Mouse (Mus musculus) heart, adult 8-10 months (tissue): ENCODE data around the gene Dnah6. TPM values are rescaled to one million over a fixed set of nuclear protein-coding genes. Genes with fewer than 3 reads are reported as not detected.
A peak's percentile ranks its signal among the peaks of the same experiment; 100 is the strongest.

Source experiments
- DNase-seq: peaks from one replicate; pipeline ENCODE4 v3.0.0; 2022; ENCODE audit warnings: low spot score
- total RNA-seq, 4 experiments: library from RNA; stranded (reverse); gene quantifications; 2 replicates each; pipeline ENCODE4 v1.2.4; 2022

Dnah6 gene
- total RNA-seq, 4 experiments from 2014 or later: 0.03 to 0.14 (median 0.08) TPM

GRCm38 (mm10) chr6:73142776-73143175 is 78.7 kb downstream of the Dnah6 start:
- no peak for DNase-seq

DNA sequence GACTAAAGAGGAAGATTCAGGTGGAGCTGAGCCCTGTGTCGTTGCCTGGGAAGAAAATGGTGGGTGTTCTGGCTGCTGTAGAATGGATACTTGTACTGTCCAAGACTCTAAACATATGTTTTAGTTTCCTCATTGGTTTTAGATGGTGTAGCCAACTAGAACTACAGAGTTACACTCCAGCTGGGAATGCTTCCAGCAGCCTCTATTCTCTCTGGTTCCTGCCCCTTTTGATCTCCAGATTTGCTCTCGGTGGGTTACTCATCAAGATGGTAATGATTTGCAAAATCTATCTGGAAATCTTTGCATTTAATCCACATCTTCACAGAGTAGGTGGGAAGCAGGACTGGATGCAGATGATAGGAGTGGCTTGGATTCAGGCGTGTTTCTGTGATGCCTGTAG is 80.6 kb downstream of the Dnah6 start:
- no peak for DNase-seq

- DNase-seq: no peak
These were observed 88.7 kb downstream of the Dnah6 start for GRCm38 (mm10) chr6:73132784-73133183.

DNA sequence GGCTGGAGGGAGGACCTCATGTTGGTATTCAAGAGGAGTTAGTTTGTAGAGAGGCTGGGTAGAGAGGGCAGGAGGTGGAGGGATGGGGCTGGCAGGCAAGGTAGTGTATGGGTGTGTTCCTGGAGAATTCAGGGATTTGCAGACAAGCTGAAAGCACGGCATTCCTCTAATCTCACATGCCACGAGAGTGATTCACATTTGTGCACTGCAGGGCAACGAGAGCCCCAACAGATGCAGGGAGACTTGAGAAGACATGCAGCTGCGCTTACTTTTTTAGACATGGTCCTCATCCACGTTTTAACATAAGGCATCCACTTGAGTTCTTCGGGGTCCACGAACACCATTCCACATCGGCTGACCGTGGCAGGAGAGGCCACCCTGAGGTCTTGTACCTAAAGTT is 93.9 kb downstream of the Dnah6 start:
- DNase-seq: no peak

DNA sequence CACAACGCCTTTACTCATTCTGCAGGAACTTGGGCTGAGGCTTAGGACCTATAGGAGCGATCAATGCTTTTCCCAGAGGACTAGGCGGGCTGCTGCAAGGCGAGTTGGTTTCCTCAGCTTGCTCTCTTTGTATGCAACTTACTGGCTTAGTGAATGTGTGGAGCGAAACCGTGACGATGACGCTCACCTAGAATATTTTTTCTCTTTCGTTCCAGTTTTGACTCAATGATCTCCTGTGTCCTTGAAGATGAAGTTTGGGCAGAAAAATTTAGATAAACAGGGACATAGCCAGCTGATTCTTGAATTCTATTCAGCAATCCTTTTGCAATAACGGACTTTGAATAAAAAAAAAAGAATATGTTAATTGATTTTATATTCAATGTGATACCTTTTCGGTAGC is 101.1 kb downstream of the Dnah6 start:
- DNase-seq: no peak

DNA sequence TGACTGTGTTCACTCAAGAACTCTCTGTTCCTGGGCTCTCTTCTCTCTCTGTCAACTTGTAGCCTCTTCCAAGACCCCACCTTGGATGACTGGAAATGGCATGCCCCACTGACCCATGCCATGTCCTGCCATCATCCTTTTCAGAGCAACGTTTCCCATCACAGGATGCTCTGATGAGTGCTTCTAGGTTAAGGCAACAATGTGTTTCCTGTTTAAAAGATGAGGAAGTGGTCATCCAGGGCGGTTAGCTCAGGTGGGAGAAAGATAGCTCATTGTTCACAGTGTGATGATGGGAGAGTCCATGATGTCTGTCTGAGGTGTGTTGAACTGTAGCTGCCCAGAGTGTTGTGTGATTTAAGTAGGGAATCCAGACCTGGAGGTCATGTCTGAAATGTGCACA is 107.6 kb downstream of the Dnah6 start:
- no peak for DNase-seq

DNA sequence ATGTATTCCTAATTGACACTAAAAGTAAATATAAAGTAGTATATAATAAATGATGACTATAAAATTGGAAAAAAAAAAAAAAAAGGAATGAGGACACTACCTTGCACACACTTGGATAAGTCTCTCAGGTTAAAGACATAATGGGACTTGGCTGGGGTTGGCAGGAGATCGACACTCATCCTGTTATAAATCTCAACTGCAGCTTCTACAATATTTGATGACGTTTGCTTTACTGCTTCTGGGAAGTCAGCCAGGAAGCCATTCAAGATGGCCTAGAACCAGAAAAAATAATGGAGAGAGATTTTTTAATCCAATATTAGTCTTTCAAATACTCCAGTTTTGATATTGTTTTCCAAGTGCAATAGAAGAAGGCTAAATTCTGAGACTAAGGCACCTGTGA is 108.1 kb downstream of the Dnah6 start:
- DNase-seq: no peak

DNA sequence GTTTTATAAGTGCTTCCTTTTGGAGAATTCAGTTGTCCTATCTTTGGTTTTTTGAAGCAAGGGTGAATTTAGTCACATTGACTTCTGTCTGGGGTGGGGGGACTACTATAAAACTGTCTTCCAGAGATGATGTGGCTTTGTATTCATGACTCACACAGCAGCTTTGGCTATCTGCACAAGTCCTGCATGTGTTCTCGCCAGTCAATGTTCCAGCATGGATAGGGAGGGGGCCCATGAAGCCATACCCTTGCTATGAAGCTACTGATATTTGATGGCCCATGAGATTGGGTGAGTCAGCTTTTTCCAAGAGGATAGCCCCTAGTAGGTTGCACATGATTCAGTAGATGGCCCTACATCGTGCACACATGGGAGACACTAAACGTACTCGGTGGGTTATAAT is 128.3 kb downstream of the Dnah6 start:
- no peak for DNase-seq

DNA sequence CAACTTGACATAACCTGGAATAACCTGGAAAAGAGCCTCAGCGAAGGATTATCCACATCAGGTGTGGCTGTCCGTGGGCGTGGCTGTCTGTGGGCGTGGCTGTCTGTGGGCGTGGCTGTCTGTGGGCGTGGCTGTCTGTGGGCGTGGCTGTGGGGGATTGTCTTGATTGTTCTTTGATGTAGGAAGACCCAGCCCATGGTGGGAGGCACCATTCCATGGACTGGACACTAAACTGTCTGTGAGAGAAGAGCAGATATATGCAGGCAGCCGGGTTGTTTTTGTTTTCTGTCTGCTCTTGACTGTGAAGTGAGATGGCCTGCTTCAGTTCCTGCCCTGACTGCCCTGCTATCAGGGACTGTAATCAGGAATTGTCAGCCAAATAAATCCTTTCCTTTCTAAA is 130.6 kb downstream of the Dnah6 start:
- DNase-seq: no peak

GRCm38 (mm10) chr6:73082571-73082970 is 138.9 kb downstream of the Dnah6 start:
- DNase-seq: no peak

GRCm38 (mm10) chr6:73072093-73072786 is 149.2 kb downstream of the Dnah6 start:
- no peak for DNase-seq

DNA sequence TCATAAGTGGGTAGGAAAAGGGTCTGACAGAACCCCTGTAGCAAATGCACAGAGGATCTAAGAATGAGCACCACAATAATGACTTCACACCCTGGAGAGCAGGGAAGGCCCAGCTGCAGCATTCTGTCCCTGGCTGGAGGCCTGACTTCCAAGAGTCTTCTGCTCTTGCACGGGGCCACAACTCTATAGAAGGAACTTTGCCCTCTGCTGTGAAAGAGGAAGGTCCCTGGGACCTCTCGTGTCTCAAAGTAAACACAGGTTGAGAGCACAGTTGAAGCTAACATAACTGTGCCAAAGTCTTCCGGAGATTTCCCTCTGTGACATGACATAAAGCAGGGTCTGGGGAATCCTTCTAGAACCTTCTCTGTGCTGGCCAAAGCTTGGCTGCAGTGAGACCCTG is 150.2 kb downstream of the Dnah6 start:
- DNase-seq: no peak

- peak; percentile 50 for DNase-seq
These were observed 150.8 kb downstream of the Dnah6 start for GRCm38 (mm10) chr6:73070663-73071062.

- no peak for DNase-seq
These were observed 156.9 kb downstream of the Dnah6 start for GRCm38 (mm10) chr6:73064551-73064950.

DNA sequence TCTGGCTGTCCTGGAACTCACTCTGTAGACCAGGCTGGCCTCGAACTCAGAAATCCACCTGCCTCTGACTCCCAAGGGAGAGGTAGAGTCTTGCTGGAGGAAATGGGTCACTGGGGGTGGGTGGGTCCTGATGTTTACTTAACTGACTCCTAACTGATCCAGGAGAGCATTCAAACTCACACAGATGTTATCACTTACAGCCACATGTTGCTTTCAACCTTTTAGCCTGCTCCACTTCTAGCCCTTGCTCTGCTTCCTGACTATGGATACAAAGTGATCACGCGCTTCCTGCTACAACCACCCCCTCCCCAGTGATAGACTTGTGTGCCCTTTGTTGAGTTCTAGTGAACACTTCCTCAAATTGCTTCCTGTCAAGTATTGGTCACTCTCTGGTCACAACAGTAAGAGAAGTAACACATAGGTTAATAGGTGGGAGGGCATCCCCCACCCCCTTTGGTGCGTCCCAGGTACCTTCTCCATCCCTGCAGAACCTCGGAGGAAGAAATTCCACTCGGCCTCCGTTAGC is 161.8 kb downstream of the Dnah6 start:
- no peak for DNase-seq

- no peak for DNase-seq
These were observed 162.3 kb downstream of the Dnah6 start for GRCm38 (mm10) chr6:73059162-73059561.

GRCm38 (mm10) chr6:73055347-73055746 is 166.1 kb downstream of the Dnah6 start:
- DNase-seq: no peak

DNA sequence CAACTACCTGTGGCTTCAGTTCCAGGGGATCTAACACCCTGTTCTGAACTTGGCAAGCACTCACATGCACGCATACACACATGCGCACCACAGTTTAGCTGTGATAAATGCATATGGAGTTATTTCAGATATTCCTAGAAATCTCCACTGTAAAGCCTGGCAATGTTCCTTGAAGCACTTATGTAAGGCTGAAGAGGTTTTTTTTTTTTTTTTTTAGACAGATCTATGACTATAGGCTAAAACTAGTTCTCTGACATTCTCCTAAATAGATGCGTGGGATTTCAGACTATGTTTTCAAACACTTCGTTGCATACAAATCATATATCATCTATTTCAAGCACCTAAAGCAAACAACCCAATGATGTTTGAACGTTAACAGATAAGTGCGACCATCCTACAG is 166.6 kb downstream of the Dnah6 start:
- no peak for DNase-seq

GRCm38 (mm10) chr6:73053526-73053925 is 167.9 kb downstream of the Dnah6 start:
- no peak for DNase-seq

GRCm38 (mm10) chr6:73047259-73047658 is 174.2 kb downstream of the Dnah6 start:
- DNase-seq: no peak

GRCm38 (mm10) chr6:73045944-73046343 is 175.5 kb downstream of the Dnah6 start:
- no peak for DNase-seq

GRCm38 (mm10) chr6:73042278-73042677 is 179.2 kb downstream of the Dnah6 start:
- DNase-seq: no peak

- DNase-seq: no peak
These were observed 183.2 kb downstream of the Dnah6 start for GRCm38 (mm10) chr6:73038291-73038690.

DNA sequence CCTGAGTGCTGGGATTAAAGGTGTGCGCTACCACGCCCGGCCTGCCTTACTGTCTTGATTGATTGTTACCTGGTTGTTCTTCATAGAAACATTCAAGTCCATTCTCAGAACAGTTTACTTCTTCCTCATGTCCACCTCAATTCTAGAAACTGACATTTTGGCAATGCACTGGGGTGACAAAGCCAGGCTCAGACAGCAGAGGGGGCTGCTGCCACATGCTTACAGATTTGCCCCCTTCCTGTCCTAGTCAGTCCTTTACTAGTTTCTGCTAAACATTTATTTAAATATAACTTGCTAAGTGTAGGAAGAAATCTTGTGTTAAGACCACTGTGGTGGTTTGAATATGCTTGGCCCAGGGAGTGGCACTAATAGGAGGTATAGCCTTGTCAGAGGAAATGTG is 192.6 kb downstream of the Dnah6 start:
- DNase-seq: no peak
